Mouse (Mus musculus): ENCODE data around the gene Bcar1.

Gene Bcar1

GRCm38 (mm10) chr8:111739604-111740003, 4.0 kb downstream of the Bcar1 start:
- DNase-seq (ENCODE audit: low spot score in 2 of 2): peak in 1 of 2 experiments; percentile 54

GRCm38 (mm10) chr8:111738867-111739266, 4.7 kb downstream of the Bcar1 start:
- no peak for DNase-seq (ENCODE audit: low spot score in 2 of 2)

- DNase-seq (ENCODE audit: low spot score in 2 of 2): no peak
These were observed 7.3 kb downstream of the Bcar1 start for GRCm38 (mm10) chr8:111736321-111736720.

- no peak for DNase-seq (ENCODE audit: low spot score in 2 of 2)
These were observed 7.8 kb downstream of the Bcar1 start for GRCm38 (mm10) chr8:111735791-111736190.

GRCm38 (mm10) chr8:111735335-111735761, 8.3 kb downstream of the Bcar1 start:
- DNase-seq (ENCODE audit: low spot score in 2 of 2): peak in 1 of 2 experiments; percentile 50

- DNase-seq (ENCODE audit: low spot score in 2 of 2): no peak
These were observed 9.2 kb downstream of the Bcar1 start for GRCm38 (mm10) chr8:111734244-111734960.

- peak in 1 of 2 experiments; percentile 57 for DNase-seq (ENCODE audit: low spot score in 2 of 2)
These were observed 9.9 kb downstream of the Bcar1 start for GRCm38 (mm10) chr8:111733581-111734243.

- DNase-seq (ENCODE audit: low spot score in 2 of 2): no peak
These were observed 11.1 kb downstream of the Bcar1 start for GRCm38 (mm10) chr8:111732406-111733085.

- peak; percentile 96 to 98 for DNase-seq (ENCODE audit: low spot score in 2 of 2)
These were observed 11.6 kb downstream of the Bcar1 start for GRCm38 (mm10) chr8:111732004-111732403.

GRCm38 (mm10) chr8:111731231-111731977, 12.2 kb downstream of the Bcar1 start:
- no peak for DNase-seq (ENCODE audit: low spot score in 2 of 2)

- no peak for DNase-seq (ENCODE audit: low spot score in 2 of 2)
These were observed 14.1 kb downstream of the Bcar1 start for GRCm38 (mm10) chr8:111729233-111730170.

- no peak for DNase-seq (ENCODE audit: low spot score in 2 of 2)
These were observed 15.1 kb downstream of the Bcar1 start for GRCm38 (mm10) chr8:111728481-111728880.

- DNase-seq (ENCODE audit: low spot score in 2 of 2): no peak
These were observed 16.1 kb downstream of the Bcar1 start for GRCm38 (mm10) chr8:111727553-111727952.

GRCm38 (mm10) chr8:111726102-111726900, 17.3 kb downstream of the Bcar1 start:
- peak in 1 of 2 experiments; percentile 57 for DNase-seq (ENCODE audit: low spot score in 2 of 2)

- DNase-seq (ENCODE audit: low spot score in 2 of 2): no peak
These were observed 18.3 kb downstream of the Bcar1 start for GRCm38 (mm10) chr8:111725341-111725740.

- no peak for DNase-seq (ENCODE audit: low spot score in 2 of 2)
These were observed 23.5 kb downstream of the Bcar1 start for GRCm38 (mm10) chr8:111720115-111720544.

GRCm38 (mm10) chr8:111718937-111719336, 24.7 kb downstream of the Bcar1 start:
- DNase-seq (ENCODE audit: low spot score in 2 of 2): no peak

- peak in 1 of 2 experiments; percentile 65 for DNase-seq (ENCODE audit: low spot score in 2 of 2)
These were observed 25.7 kb downstream of the Bcar1 start for GRCm38 (mm10) chr8:111717866-111718265.

GRCm38 (mm10) chr8:111717488-111717792, 26.2 kb downstream of the Bcar1 start:
- DNase-seq (ENCODE audit: low spot score in 2 of 2): no peak

All from urinary bladder, postnatal 4 days (tissue).